Comparison of ENCODE assay signal across 9 mouse cellular contexts in genomic region chr8:120807719-120808118, GRCm38 (mm10).
DNase-seq lines count a peak whose midpoint lies in the region; ATAC-seq and TF ChIP-seq lines count a peak whose summit lies in the region.
"Had no signal": no experiment of that assay in that cellular context is flagged by ENCODE, and none has a peak within 500 bp of the region (broad histone marks: within the 10 kb centered on the region; RNA-seq: fewer than 3 reads in every experiment).

No protein-coding gene starts in this region.

- dilution Hi-C loops in CH12.LX (cut with MboI; ENCODE audit: extremely low pct_ligation_motif_present, extremely low pct_unique_long_range_greater_than_20kb, low sequenced_read_pairs) = no loop called here

- H3K27ac ChIP-seq in kidney, adult 2 months (ENCODE audit: insufficient read depth, low read depth, low read length) = no peak overlapping the region
- no peak overlapping the region for H3K27ac ChIP-seq in kidney, embryonic 15.5 days
- no peak overlapping the region for H3K27ac ChIP-seq in CH12.LX (ENCODE audit: insufficient read depth, low read depth)
- H3K27ac ChIP-seq in bone marrow, adult 2 months (ENCODE audit: control insufficient read depth, insufficient read depth, low read depth, low read length, poor library complexity) = no peak overlapping the region

- TF ChIP-seq CTCF in kidney, adult 2 months (conservative IDR thresholded peaks at IDR 0.05; ENCODE audit: insufficient read depth, insufficient read length, low read depth, low read length) = no peak; the same call in 1 of the 2 replicates
- peak; percentile 57 to 84; a peak in 3 of 4 replicates for TF ChIP-seq CTCF in CH12.LX (conservative IDR thresholded peaks at IDR 0.05 in 1 of 2, IDR thresholded peaks at IDR 0.05 in 1 of 2; ENCODE audit: low read depth in 2 of 2, low read length in 2 of 2)
- peak; percentile 44; the same call in 1 of the 2 replicates for TF ChIP-seq CTCF in bone marrow, adult 2 months (IDR thresholded peaks at IDR 0.05; ENCODE audit: control insufficient read depth, insufficient read depth, low read length)

- no peak for TF ChIP-seq POLR2A in kidney, adult 2 months (IDR thresholded peaks at IDR 0.05; ENCODE audit: low read depth, low read length)
- no peak for TF ChIP-seq POLR2A in CH12.LX (IDR thresholded peaks at IDR 0.05; ENCODE audit: low read depth, low read length)
- no peak for TF ChIP-seq POLR2A in bone marrow, adult 2 months (IDR thresholded peaks at IDR 0.05; ENCODE audit: borderline replicate concordance, control insufficient read depth, low read depth, low read length)

- H3K36me3 ChIP-seq in kidney, adult 2 months (ENCODE audit: control insufficient read depth, insufficient read depth, low read length) = no peaks in the 10 kb centered on the region
- no peaks in the 10 kb centered on the region for H3K36me3 ChIP-seq in kidney, embryonic 15.5 days
- H3K36me3 ChIP-seq in CH12.LX (replicated peaks in 1 of 2; ENCODE audit: control insufficient read depth in 1 of 2, insufficient read depth in 1 of 2, low read length in 1 of 2) = no peaks in the 10 kb centered on the region

- H3K27me3 ChIP-seq in kidney, adult 2 months (replicated peaks; ENCODE audit: control insufficient read depth, insufficient read depth, low read length) = no peaks in the 10 kb centered on the region
- H3K27me3 ChIP-seq in kidney, embryonic 15.5 days = peaks cover 23% of the 10 kb centered on the region; the same call in 1 of the 2 replicates
- peaks cover 64% of the 10 kb centered on the region for H3K27me3 ChIP-seq in CH12.LX (replicated peaks)

- in situ Hi-C loops in CH12.LX (cut with MboI; ENCODE audit: low pct_ligation_motif_present, low pct_unique_long_range_greater_than_20kb, low sequenced_read_pairs) = no loop called here

- no peak overlapping the region for H3K4me2 ChIP-seq in kidney, embryonic 15.5 days
- H3K4me2 ChIP-seq in CH12.LX (ENCODE audit: insufficient read depth, low read depth, poor library complexity, severe bottlenecking) = no peak overlapping the region

- peaks cover 18% of the 10 kb centered on the region for H3K4me1 ChIP-seq in kidney, adult 2 months (ENCODE audit: control insufficient read depth, insufficient read depth, low read length)
- peaks cover 33% of the 10 kb centered on the region for H3K4me1 ChIP-seq in kidney, embryonic 15.5 days
- H3K4me1 ChIP-seq in CH12.LX (ENCODE audit: control insufficient read depth in 1 of 2, insufficient read depth in 2 of 2) = peaks cover 16 to 30% of the 10 kb centered on the region in 2 experiments
- no peaks in the 10 kb centered on the region; the same call in none of the 2 replicates for H3K4me1 ChIP-seq in bone marrow, adult 2 months (ENCODE audit: control insufficient read depth, insufficient read depth, low read length)

- peak; percentile 74 for TF ChIP-seq RAD21 in CH12.LX (IDR thresholded peaks at IDR 0.05; ENCODE audit: low read depth, low read length)

- WGBS in kidney, adult 2 months = 36% methylated on average over 6 of the region's 6 CpGs
- 38% methylated on average over 6 of the region's 6 CpGs for WGBS in kidney, embryonic 15.5 days
- 22% methylated on average over 6 of the region's 6 CpGs for WGBS in bone marrow, adult 2 months

- no peaks in the 10 kb centered on the region for H3K79me2 ChIP-seq in CH12.LX (replicated peaks; ENCODE audit: control insufficient read depth, extremely low read depth, insufficient read depth, poor library complexity, severe bottlenecking)

- no peak overlapping the region for H3K9ac ChIP-seq in kidney, embryonic 15.5 days
- H3K9ac ChIP-seq in CH12.LX (ENCODE audit: insufficient read depth, low read depth) = no peak overlapping the region

- peak; percentile 55 for DNase-seq in kidney, adult 2 months
- peak; percentile 60 for DNase-seq in CH12.LX (ENCODE audit: extremely low read depth)
- DNase-seq in kidney, postnatal 4 days = peak; percentile 34 to 64
- DNase-seq in cerebellum, postnatal 36 days = no peak
- DNase-seq in T-cell, adult 2 months (ENCODE audit: low spot score) = no peak
- no peak for DNase-seq in layer of hippocampus, adult 9-10 months (ENCODE audit: low spot score)
- DNase-seq: gastrocnemius, postnatal 14 days had no signal

- H3K4me3 ChIP-seq in kidney, adult 2 months (ENCODE audit: insufficient read depth, low read depth, low read length) = no peak overlapping the region
- no peak overlapping the region for H3K4me3 ChIP-seq in kidney, embryonic 15.5 days (replicated peaks)
- H3K4me3 ChIP-seq in CH12.LX (replicated peaks in 1 of 3; ENCODE audit: low read depth in 2 of 3, low read length in 2 of 3, poor library complexity in 1 of 3) = no peak overlapping the region
- no peak overlapping the region for H3K4me3 ChIP-seq in bone marrow, adult 2 months (replicated peaks; ENCODE audit: control insufficient read depth, low read depth, low read length)

- TF ChIP-seq EP300 in CH12.LX (IDR thresholded peaks at IDR 0.05; ENCODE audit: low read length) = no peak

- ATAC-seq in kidney, embryonic 15.5 days (replicated peaks; ENCODE audit: low FRiP score) = no peak

- no peaks in the 10 kb centered on the region for H3K9me3 ChIP-seq in kidney, embryonic 15.5 days (replicated peaks)
- H3K9me3 ChIP-seq in CH12.LX (replicated peaks; ENCODE audit: low read length) = no peaks in the 10 kb centered on the region

TF ChIP-seq in CH12.LX, 34 proteins besides CTCF, POLR2A, EP300 and RAD21:
- TF ChIP-seq HCFC1 (IDR thresholded peaks at IDR 0.05; ENCODE audit: low read depth, low read length) = no peak
- TF ChIP-seq SMC3 (IDR thresholded peaks at IDR 0.05; ENCODE audit: low read depth, low read length) = peak; percentile 87
- TF ChIP-seq MYC (IDR thresholded peaks at IDR 0.05; ENCODE audit: low read depth, low read length) = no peak
- TF ChIP-seq ZC3H11A (IDR thresholded peaks at IDR 0.05; ENCODE audit: low read depth, low read length) = peak; percentile 60

Comparison
In these comparisons a context has a peak if more than half of its experiments do, and no peak if none do; other contexts are left out.
1. DNase-seq: peak in kidney, adult 2 months (single experiment), CH12.LX (single experiment) and kidney, postnatal 4 days (2 of 2); none in cerebellum, postnatal 36 days (0 of 2), T-cell, adult 2 months (single experiment) and layer of hippocampus, adult 9-10 months (single experiment).